Mouse (Mus musculus) kidney, postnatal 14 days (tissue): ENCODE measurements around the gene Suox.
"Not testable (repeated sequence)": the region's sequence is repeated elsewhere in the genome, so short reads cannot be mapped to it uniquely, and the experiment has no call there.

Experiments used
- DNase-seq: peaks from one replicate; pipeline ENCODE4 v3.0.0; 2022; ENCODE audit warnings: mixed read lengths

The Suox gene

DNA sequence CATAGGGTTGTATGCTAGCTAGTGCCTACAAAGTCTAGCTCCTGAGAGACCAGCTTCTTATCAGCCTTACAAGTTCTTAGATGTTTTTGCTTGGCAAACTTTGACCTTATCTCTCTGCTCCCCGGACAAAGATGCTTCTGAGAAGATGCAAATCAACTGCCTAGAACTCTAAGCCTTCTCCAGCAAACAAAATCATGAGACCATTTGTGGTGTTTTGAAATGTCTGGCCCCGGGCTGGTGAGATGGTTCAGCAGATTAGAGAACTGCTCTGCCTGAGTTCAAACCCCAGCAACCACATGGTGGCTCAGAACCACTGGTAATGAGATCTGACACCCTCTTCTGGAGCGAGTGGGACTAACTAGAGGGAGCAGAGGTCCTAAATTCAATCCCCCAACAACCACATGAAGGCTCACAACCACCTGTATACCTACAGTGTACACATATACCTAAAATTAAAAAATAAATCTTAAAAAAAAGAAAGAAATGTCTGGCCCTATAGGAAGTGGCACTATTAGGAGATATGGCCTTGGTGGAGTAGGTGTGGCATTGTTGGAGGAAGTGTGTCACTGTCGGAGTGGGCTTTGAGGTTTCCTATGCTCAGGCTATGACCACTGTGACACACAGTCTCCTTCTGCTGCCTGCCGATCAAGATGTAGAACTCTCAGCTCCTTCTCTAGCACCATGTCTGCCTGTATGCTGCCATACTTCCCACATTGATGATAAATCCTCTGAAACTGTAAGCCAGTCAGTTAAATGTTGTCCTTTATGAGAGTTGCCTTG, 10.2 kb downstream of the Suox start:
- no peak for DNase-seq

DNA sequence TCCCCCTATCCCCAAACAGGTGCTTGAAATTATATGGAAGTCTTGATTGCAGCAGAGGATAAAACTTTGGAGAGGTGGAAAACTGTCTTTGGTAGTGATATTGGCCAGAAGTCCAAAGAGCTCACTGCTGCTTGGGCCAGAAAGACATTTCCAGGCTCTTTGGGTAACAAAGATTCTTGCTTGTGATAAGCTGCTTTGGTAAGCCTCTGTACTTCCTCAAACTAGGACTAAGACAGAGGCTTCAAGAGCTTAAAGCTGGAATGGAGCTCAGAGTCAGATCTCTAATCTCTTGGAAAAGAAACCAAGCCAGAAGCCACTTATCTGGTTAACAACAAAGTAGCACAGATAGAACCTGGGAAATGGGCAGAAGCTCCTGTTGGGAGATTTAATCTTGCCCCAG, 11.4 kb downstream of the Suox start:
- DNase-seq = no peak

DNA sequence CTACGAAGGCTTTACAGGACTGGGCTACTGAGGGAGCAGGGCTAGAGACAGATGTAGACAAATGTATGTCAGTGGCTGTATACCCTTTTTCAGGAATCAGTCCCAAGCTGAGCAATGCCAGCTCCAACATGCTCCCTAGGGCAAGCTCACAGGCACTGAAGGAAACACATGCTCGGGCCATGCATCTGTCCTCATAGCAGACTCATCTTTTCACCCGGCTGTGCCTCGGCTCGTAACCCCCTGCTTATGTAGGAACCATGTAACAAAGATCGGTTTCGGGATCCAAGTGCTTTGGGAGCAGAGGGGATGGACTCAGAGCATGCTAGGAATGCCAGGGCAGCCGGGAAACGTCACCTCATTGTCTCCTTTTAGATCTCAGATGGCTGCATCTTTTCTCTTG, 14.4 kb downstream of the Suox start:
- DNase-seq = no peak

DNA sequence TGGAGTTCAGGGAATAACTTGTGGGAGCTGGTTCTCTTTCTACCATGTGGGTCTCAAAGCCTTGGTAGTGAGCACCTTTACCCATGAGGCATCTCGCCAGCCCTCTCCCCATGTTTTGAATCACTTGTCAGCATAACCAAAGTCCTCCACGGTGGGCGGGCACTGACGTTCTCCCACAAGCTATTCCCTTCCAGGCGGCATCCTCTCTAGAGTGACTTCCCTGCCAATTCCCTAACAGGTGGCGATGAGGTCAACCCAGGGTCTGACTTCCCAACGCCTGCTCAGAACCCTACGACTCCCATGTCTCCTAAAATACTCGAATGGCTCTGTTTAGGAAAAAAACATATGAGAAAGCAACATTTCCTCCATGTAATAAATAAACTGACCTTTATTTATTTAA, 16.0 kb downstream of the Suox start:
- peak; percentile 42 for DNase-seq

DNA sequence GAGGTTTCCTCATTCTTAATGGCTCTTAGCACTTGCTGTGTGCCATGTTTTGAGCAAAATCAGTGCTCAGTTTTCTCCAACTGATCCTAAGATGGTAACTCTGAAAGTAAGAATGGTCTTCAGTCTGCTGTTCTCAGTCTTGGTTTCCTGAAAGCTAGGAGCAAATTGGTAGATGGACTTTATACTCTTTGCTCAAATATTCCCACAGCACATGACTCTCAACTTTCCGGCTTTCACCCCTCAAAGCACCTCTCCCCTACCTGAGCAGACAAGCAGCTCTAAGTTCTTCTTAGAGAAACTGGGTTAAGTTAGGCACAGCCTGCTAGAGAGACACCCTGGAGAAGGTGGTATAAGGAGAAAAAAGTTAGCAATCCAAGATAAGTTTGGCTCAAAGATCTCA, 17.1 kb downstream of the Suox start:
- DNase-seq = no peak

DNA sequence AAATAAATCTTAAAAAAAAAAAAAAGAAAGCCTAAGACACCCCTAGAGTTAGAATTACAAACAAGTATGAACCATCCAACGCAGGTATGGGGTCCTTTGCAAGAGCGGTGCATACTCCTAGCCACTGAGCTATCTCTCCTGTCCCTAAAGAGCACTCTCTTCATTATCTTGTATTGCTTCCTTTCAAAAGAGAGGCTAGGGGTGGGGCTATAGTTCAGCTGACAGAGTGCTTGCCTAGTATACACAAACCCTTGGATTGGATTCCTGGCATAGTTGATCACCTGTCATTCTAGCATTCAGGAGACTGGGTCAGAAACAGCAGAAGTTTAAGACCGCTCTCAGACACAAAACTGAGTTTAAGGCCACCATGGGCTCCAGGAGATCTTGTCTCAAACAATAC, 18.6 kb downstream of the Suox start:
- DNase-seq = peak; percentile 29

DNA sequence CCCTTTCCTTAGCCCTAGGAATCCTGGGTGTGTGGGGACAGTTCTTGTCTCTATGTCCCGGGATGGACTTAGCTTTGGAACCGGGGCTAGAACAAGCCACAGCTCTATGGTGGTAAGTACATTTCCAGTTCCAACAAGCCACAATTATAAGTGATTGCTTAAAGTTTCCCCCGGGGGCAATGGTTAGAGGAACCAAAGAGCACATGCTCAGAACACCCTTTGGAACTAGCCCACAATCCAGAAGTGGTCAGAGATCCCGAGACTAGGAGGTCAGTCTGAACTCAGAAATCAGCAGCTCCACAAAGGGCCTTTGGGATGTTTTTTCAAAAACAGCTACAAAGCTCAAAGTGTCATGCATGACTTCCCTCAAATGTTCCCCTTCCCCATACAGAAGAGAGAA, 20.0 kb downstream of the Suox start:
- DNase-seq = peak; percentile 68

DNA sequence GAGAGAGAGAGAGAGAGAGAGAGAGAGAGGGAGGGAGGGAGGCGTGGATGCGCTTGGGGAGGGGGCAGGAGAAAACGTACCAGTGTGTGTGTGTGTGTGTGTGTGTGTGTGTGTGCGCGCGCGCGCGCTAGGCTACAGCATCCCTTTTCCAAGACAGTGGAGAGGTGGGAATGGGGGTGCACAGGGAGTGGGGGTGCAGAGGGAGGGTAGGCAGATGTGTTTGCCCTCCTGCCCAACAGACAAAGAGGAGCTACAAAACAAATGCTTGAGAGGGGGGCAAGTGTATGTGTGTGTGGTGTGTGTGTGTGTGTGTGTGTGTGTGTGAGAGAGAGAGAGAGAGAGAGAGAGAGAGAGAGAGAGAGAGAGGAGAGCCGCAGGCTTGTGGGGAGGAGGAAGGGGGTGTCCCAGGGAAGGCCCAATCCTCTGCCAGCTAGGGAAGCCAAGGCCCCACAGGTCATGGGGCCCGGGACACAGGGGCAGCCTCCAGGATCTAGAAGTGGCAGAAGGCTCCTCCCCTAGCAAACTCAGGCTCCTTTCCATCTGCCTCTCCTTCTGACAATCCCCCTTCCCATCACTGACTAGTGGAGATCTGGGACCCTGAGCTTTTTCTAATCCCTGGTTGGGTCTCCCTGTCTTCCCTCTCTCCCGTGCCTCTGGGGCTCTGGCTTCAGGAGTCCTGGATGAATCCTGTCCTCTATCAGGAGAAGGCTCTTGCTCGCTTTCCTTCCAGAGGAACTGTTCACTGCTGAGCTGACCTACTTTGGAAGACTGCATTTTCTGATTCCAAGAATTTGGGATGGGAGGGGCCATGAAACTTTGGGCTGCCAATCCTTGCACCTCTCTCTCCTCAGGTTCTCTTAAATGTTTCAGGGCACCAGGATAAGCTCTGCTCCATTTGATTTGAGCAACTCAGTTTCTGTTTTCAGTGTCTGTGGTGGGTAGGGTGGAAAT, 27.5 kb downstream of the Suox start:
- DNase-seq = peak; percentile 32

DNA sequence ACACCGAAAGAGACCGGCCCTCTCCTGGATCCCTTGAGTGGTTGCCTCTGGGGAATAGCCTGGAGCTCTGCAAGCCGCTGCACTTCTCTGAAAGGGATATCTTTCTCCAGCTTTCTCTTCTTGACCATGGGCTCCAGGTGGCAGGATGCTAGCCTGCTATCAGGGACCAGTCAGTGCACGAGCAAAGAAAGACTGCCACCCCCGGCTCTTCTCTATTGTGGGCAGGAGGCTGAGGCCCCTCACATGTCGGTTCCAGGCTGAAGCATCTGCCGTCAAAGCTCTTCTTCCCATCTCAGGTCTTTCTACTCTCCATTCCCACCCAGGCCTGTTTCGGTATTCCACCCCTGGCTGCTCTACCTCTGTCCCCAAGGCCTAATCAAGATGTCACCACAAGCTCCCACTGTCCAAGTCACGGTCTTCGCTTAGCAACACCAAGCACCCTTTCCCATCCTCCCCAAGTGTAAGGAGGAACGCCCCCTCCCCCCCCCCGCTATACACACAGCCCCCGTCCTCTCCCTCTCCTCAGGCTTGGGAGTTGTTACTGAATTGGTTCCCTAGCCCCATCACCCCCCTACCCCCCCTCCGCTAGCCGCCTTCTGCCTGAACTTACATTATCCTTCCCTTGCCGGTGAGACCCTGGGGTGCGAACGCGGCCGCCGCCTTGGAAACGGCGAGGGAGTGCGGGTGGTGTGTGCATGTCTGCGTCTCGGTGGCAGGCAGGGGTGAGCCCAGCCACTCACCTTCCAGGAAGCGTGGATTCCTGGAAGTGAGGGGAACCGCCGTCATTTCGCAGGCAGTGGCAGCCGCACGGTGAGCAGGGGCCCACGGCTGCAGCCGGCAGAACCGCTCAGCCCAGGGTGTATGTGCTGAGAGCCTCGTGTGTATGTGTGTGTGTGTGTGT, 28.5 kb downstream of the Suox start, which contains the start of gene Ikzf4:
TSS of gene Ikzf4 (minus strand) at position 881 of the 901 bp plus-strand sequence.
- DNase-seq = peak; percentile 58

DNA sequence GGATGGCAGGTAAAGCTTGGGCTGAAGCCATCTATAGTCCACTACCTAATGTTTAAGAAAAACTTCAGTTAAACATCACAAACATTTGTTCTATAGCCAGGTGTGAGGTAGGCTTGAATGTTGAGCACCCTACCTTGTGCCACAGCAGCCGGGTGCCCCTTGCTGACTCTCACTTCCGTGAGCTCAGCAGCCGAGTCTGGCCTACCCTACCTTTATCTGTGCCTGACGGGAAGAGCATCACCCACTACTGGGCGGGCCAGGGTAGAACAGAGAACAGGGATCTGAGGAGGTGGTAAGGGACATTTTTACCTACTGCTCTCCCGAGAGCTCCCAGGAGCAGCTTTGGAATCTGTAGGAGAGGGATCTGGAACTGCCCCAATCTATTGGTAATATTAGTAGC, 31.1 kb downstream of the Suox start:
- DNase-seq = no peak

DNA sequence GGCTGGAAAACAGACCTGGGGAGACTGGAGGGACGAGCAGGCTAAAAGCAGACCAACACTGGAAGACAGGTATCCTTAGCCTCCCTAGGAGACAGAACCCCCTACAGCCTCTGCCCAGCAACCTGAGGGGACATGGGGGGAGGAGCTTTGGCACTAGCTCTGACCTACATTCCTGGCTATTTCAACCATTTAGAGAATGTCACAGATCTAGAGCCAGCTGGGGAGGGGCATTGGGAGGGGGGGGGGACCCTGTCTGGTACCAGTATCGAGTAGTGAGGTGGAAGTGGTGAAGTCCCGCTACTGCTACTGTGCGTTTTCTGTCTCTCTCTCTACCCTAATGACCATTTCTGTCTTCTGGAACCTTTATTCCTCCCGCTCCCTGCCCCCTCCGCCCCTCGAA, 32.0 kb downstream of the Suox start:
- DNase-seq = peak; percentile 46

DNA sequence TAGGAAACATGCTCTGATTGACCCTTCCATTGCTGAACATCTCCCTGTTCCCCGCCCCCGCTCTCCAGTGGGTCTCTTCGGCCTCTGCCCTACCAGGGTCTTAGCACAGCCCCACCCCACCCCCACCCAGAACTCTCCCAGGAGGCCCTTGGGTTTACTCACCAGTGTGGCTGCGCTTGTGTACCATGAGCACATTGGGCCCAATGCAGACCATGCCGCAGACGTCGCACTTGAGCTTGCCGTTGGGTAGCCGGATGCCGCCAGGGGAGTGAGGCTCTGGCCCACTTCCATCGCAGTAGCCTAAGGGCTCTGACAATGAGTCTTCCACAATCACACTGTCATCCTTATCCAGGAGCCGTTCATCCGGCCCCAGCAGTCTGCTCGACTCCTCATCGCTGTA, 33.0 kb downstream of the Suox start:
- DNase-seq = no peak

DNA sequence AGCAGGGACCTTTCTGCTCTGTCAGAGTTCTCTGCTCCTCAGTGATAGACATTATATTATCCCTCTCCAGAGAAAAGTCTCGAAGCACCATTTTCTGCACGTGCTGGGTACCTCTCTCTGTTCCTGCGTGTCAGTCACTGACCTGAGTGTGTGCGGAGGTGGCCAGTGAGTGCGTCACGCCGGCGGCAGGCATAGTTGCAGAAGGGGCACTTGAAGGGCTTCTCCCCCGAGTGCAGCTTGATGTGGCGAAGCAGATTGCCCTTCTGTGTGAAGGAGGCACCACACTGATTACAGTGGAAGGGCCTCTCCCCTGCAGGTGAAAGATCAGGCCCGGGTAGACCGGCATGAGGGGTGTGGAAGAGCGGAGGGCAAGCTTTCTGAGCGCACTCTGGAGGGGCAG, 33.9 kb downstream of the Suox start:
- no peak for DNase-seq

DNA sequence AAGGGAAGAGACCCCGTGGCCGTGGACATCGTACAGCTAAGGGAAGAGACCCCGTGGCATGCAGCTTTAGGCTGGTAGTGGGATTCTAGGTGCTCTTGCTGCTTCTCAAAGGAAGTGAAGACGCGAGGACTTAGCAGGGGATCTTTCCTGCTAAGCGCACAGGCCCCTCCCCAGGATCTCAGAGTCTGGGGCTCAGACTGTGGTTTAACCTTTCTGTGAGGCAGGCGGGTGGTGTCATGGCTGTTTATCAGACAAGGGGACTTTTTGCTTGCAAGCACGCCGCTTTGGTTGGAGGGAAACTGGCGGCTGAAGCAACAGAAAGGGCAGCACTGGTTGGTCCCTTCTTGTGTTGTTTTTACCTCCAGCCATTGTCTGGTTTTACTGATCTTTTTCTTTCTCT, 36.9 kb downstream of the Suox start:
- DNase-seq = no peak

DNA sequence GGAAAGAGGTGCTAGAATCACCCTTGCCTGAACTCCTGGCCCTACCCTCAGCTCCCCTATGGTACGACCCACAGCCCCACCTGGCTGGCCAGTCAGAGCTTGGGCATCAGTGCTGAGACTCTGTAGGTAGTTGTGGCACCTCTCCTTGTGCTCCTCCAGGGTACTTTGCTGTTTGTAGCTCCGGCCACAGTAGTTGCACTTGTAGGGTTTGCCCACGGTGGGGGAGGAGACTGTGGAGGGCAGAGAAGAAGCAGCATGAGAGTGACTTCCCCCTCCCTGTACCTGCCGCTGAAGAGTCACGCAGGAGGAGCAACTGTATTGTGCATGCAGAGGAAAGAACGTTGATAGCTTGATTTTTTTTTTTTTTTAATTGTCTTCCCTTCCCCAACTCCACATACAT, 37.3 kb downstream of the Suox start:
- DNase-seq = no peak

DNA sequence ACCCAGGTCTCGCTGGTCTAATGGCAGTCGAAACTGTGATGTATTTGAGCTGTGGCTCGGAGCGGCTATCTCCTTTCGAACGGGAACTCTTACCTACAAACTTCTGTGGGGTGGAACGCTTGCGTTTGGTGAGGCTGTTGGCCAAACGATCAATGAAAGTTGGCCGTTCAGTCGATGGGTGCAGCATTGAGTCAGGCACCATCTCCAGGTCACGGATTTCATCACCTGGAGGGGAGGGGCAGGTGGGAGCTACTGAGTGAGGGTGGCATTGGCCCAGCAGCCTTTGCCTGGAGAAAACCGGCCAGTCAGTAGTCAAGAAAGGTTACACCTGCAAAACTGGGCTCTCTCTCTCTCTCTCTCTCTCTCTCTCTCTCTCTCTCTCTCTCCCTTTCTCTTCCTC, 38.2 kb downstream of the Suox start:
- DNase-seq = no peak

DNA sequence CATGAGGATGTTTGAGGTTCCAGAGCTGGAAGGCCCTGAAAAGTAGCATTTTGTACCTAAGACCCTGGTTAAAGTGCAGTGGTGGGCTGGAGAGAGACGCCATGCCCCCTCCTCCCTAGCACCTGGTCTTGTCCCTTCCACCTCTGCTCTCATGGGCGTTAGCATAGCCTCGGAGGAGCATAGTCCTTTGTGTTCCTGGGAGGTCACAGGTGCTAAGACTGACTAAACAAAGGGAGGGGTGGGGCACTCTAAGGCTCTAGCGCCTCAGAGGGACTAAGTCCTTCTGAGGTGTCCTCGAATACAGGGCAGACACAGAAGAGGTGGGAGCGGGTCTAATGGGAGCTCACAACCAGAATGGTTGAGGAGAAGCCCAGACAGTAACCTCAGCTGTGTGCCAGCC, 42.3 kb downstream of the Suox start:
- DNase-seq = no peak

DNA sequence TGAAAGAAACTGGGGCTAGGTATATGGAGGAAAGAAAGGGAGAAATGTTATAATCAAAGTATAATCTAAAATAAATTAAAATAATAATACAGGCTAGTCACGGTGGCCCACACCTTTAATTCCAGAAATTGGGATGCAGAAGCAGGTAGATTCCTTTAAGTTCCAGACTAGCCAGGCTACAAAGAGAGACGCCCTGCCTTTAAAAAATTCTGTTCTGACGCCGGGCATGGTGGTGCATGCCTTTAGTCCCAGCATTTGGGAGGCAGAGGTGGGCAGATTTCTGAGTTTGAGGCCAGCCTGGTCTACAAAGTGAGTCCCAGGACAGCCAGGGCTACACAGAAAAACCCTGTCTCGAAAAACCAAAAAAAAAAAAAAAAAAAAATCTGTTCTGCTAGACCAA, 43.6 kb downstream of the Suox start:
- DNase-seq = not testable (repeated sequence)

DNA sequence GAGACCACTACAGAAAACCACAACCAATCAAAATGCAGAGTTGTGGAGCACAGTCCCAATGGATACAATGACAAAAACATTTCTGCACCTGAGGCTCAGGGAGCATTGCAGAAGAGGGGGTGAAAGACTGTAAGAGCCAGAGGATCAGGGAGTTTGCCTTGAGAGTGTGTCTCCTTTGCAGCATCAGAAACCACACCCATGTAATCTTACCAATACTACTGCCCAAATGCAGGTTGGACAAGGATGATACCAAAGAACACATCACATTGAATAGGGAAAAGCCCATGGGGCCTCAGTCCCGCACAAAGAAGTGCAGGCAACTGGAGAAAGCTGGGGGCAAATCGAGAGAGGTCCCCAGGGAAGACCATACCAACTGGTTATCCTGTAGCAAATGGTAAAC, 44.1 kb downstream of the Suox start:
- DNase-seq = no peak

DNA sequence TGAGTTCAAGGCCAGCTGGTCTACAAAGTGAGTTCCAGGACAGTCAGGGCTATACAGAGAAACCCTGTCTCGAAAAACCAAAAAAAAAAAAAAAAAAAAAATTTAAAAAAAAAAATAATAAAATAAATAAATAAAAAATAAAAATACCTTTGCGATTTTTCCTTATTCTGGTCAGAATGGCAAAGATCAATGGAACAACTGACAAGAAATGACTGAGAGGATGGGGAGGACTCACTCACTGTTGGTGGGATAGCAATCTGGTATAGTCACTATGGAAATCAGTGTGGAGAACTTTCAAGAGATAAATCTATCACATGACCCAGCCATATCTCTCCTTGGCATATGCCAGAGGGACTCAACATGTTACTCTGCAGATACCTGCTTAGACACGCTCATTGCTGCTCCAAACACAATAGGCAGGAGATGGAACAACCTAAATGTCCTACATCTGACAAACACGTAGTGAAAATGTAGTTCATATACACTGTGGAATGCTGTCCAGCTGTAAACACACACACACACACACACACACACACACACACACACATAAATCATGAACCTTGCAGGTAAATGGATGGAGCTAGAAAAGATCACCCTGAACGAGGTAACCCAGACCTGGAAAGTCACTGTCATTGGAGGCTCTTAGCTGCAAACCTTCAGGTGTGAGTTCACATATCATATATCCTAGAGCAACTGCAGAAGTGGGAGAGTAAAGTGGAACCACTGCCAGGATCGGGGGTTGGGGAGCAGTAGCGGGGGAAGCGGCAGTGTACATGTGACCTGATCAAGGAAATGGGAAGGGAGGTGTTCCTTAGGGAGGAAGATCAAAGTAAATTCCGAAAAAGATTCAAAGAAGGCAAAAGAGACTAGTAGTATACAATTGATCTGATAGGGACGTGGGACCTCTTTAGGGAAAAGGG, 46.2 kb downstream of the Suox start:
- no peak for DNase-seq
